Mouse (Mus musculus) spleen, postnatal 36 days (tissue): ENCODE measurements at regions not wholly inside any gene's neighbourhood (a gene's known extent, or its start where the extent isn't known, plus 50 kb on each side); places are given as distances from the start of the nearest gene placed in this dataset.

Experiments used
- DNase-seq, 2 experiments: peaks; one replicate each; pipeline ENCODE4 v3.0.0; 2022; ENCODE audit warnings: low spot score in 2 of 2, mixed read lengths in 1 of 2

DNA sequence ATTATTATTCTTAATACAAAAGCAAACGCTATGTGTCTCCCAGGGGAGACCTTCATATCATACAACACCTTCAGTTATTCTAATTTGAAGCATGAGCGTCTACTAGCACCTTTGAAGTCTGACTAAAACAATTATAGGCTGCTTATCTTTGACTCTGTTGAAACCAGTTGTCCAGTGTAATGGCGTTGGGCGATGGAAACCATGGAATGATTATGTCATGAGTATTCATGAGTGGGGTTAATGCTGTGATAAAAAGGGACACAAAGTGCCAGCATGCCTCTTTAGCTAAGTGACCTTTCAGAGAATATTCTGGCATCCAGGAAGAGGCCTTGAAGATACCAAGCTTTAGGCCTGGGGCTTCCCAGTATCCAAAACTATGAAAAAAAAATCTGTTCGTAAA is 53.6 kb upstream of the Tent5a start:
- DNase-seq = no peak

DNA sequence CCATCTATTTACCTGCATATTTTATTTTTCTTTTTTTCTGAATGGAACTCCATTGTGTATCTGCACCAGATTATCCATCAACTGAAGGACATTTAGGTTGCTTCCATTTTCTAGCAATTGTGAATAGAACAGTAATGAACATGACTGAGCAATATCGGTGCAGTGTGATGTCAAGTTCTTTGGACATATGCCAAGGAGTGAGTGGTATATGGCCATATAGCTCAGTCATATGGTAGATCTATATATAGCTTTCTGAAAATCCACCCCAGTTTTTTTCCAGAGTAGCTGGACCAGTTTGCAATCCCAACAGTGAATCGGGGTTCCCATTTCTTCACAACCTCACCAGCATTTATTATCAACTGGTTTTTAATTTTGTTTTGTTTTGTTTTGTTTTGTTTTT is 52.0 kb upstream of the Tent5a start:
- DNase-seq = no peak
